8 mouse cellular contexts compared by ENCODE assay signal in genomic region chr6:124805341-124806321, GRCm38 (mm10). TPM values are rescaled to one million over a fixed set of nuclear protein-coding genes. Genes with fewer than 3 reads are reported as not detected.
DNase-seq lines count a peak whose midpoint lies in the region; ATAC-seq lines count a peak whose summit lies in the region.

No protein-coding gene starts in this region.

- peak; percentile 73 for ATAC-seq in erythroid progenitor cell, adult 5-6 weeks (replicated peaks; ENCODE audit: low FRiP score, poor library complexity, severe bottlenecking)
- peak; percentile 82 for ATAC-seq in heart, embryonic 13.5 days (ENCODE audit: extremely low read depth, insufficient number of reproducible peaks, low FRiP score, low TSS enrichment)
- peak; percentile 69 for ATAC-seq in liver, embryonic 13.5 days (ENCODE audit: low read depth)
- peak; percentile 85 for ATAC-seq in stomach, embryonic 16.5 days (ENCODE audit: insufficient read depth, low FRiP score)

- 2% methylated on average over 34 of the region's 34 CpGs for WGBS in heart, embryonic 13.5 days
- 4% methylated on average over 34 of the region's 34 CpGs for WGBS in liver, embryonic 13.5 days (ENCODE audit: insufficient replicate concordance)
- WGBS in stomach, embryonic 16.5 days = 1% methylated on average over 34 of the region's 34 CpGs

- H3K4me1 ChIP-seq in heart, embryonic 13.5 days = peaks cover 46% of the 10 kb centered on the region
- H3K4me1 ChIP-seq in liver, embryonic 13.5 days (replicated peaks) = peaks cover 69% of the 10 kb centered on the region
- H3K4me1 ChIP-seq in stomach, embryonic 16.5 days (ENCODE audit: control insufficient read depth, insufficient read depth, low read length) = peaks cover 21% of the 10 kb centered on the region

- H3K9me3 ChIP-seq in heart, embryonic 13.5 days = no peaks in the 10 kb centered on the region
- H3K9me3 ChIP-seq in liver, embryonic 13.5 days (replicated peaks) = no peaks in the 10 kb centered on the region
- no peaks in the 10 kb centered on the region for H3K9me3 ChIP-seq in stomach, embryonic 16.5 days (replicated peaks; ENCODE audit: control insufficient read depth, low read length)

- H3K27ac ChIP-seq in heart, embryonic 13.5 days (replicated peaks) = peak overlapping the region; percentile 93
- H3K27ac ChIP-seq in liver, embryonic 13.5 days = peak overlapping the region; percentile 89
- peak overlapping the region; percentile 98 for H3K27ac ChIP-seq in stomach, embryonic 16.5 days (ENCODE audit: low read length)

- peak; percentile 87 for DNase-seq in CD4-positive helper T cell, adult 2 months (ENCODE audit: low read depth, low spot score)
- DNase-seq in brain, embryonic 18.5 days (ENCODE audit: low read depth, low spot score) = peak; percentile 86
- peak; percentile 96 for DNase-seq in kidney, postnatal 14 days
- peak; percentile 90 for DNase-seq in liver, embryonic 13.5 days
- peak; percentile 91 for DNase-seq in neural tube, embryonic 10.5 days (ENCODE audit: extremely low spot score, low spot score)

- H3K36me3 ChIP-seq in heart, embryonic 13.5 days = peaks cover 8% of the 10 kb centered on the region
- peaks cover 10% of the 10 kb centered on the region for H3K36me3 ChIP-seq in liver, embryonic 13.5 days
- no peaks in the 10 kb centered on the region for H3K36me3 ChIP-seq in stomach, embryonic 16.5 days (ENCODE audit: control insufficient read depth, insufficient read depth, low read length)

- no peaks in the 10 kb centered on the region for H3K27me3 ChIP-seq in heart, embryonic 13.5 days (replicated peaks)
- no peaks in the 10 kb centered on the region for H3K27me3 ChIP-seq in liver, embryonic 13.5 days
- H3K27me3 ChIP-seq in stomach, embryonic 16.5 days (ENCODE audit: control insufficient read depth, insufficient read depth, low read length) = no peaks in the 10 kb centered on the region

- H3K9ac ChIP-seq in heart, embryonic 13.5 days = peak overlapping the region; percentile 80
- peak overlapping the region; percentile 68 for H3K9ac ChIP-seq in liver, embryonic 13.5 days
- peak overlapping the region; percentile 72 for H3K9ac ChIP-seq in stomach, embryonic 16.5 days (ENCODE audit: low read length)

- H3K4me2 ChIP-seq in heart, embryonic 13.5 days = peak overlapping the region; percentile 78
- peak overlapping the region; percentile 83 for H3K4me2 ChIP-seq in liver, embryonic 13.5 days
- H3K4me2 ChIP-seq in stomach, embryonic 16.5 days (ENCODE audit: low read depth, low read length) = peak overlapping the region; percentile 77

- H3K4me3 ChIP-seq in heart, embryonic 13.5 days = peak overlapping the region; percentile 60
- peak overlapping the region; percentile 63 for H3K4me3 ChIP-seq in liver, embryonic 13.5 days (replicated peaks)
- peak overlapping the region; percentile 56 for H3K4me3 ChIP-seq in stomach, embryonic 16.5 days (replicated peaks; ENCODE audit: low read length)

RNA-seq across cellular contexts. Expression of gene Spsb2, which starts 2.8 kb away (rescaled TPM):
- total RNA-seq in erythroid progenitor cell, adult 5-6 weeks (2015; ENCODE audit: low replicate concordance) = 3.4 and 9.7 TPM in 2 replicates
- 7.6 and 8.2 TPM in 2 replicates for total RNA-seq in erythroid progenitor cell, adult 5-6 weeks (2017; ENCODE audit: low replicate concordance)
- polyA plus RNA-seq in heart, embryonic 13.5 days (2015; fragmentation: Nextera tagmentation; extraction: Ambion mirVana) = 8.4 and 10.9 TPM in 2 replicates
- 8.6 and 9.6 TPM in 2 replicates for polyA plus RNA-seq in liver, embryonic 13.5 days (2015; fragmentation: Nextera tagmentation; extraction: Ambion mirVana)
- 14.8 and 15.1 TPM in 2 replicates for polyA plus RNA-seq in stomach, embryonic 16.5 days (2015; fragmentation: Nextera tagmentation; extraction: Ambion mirVana)

RNA-seq across cellular contexts. Expression of gene Tpi1, which starts 8.5 kb away (rescaled TPM):
- total RNA-seq in erythroid progenitor cell, adult 5-6 weeks (2015; ENCODE audit: low replicate concordance) = 19.1 and 64.1 TPM in 2 replicates
- total RNA-seq in erythroid progenitor cell, adult 5-6 weeks (2017; ENCODE audit: low replicate concordance) = 17.7 and 17.9 TPM in 2 replicates
- 1,248 and 1,451 TPM in 2 replicates for polyA plus RNA-seq in heart, embryonic 13.5 days (2015; fragmentation: Nextera tagmentation; extraction: Ambion mirVana)
- polyA plus RNA-seq in liver, embryonic 13.5 days (2015; fragmentation: Nextera tagmentation; extraction: Ambion mirVana) = 461 and 495 TPM in 2 replicates
- 938 and 959 TPM in 2 replicates for polyA plus RNA-seq in stomach, embryonic 16.5 days (2015; fragmentation: Nextera tagmentation; extraction: Ambion mirVana)

RNA-seq across cellular contexts. Expression of gene Usp5, which starts 23.7 kb away (rescaled TPM):
- total RNA-seq in erythroid progenitor cell, adult 5-6 weeks (2015; ENCODE audit: low replicate concordance) = 35.6 and 60.5 TPM in 2 replicates
- 41.2 and 53.1 TPM in 2 replicates for total RNA-seq in erythroid progenitor cell, adult 5-6 weeks (2017; ENCODE audit: low replicate concordance)
- 98.3 and 101 TPM in 2 replicates for polyA plus RNA-seq in heart, embryonic 13.5 days (2015; fragmentation: Nextera tagmentation; extraction: Ambion mirVana)
- polyA plus RNA-seq in liver, embryonic 13.5 days (2015; fragmentation: Nextera tagmentation; extraction: Ambion mirVana) = 63.5 and 67.5 TPM in 2 replicates
- 128 and 139 TPM in 2 replicates for polyA plus RNA-seq in stomach, embryonic 16.5 days (2015; fragmentation: Nextera tagmentation; extraction: Ambion mirVana)

RNA-seq across cellular contexts. Expression of gene Cdca3, which starts 23.7 kb away (rescaled TPM):
- total RNA-seq in erythroid progenitor cell, adult 5-6 weeks (2015; ENCODE audit: low replicate concordance) = 529 and 565 TPM in 2 replicates
- 409 and 459 TPM in 2 replicates for total RNA-seq in erythroid progenitor cell, adult 5-6 weeks (2017; ENCODE audit: low replicate concordance)
- polyA plus RNA-seq in heart, embryonic 13.5 days (2015; fragmentation: Nextera tagmentation; extraction: Ambion mirVana) = 123 and 132 TPM in 2 replicates
- 202 and 204 TPM in 2 replicates for polyA plus RNA-seq in liver, embryonic 13.5 days (2015; fragmentation: Nextera tagmentation; extraction: Ambion mirVana)
- 129 and 138 TPM in 2 replicates for polyA plus RNA-seq in stomach, embryonic 16.5 days (2015; fragmentation: Nextera tagmentation; extraction: Ambion mirVana)

RNA-seq across cellular contexts. Expression of gene Lrrc23, which starts 26.1 kb away (rescaled TPM):
- total RNA-seq in erythroid progenitor cell, adult 5-6 weeks (2015; ENCODE audit: low replicate concordance) = not detected in 2 replicates
- total RNA-seq in erythroid progenitor cell, adult 5-6 weeks (2017; ENCODE audit: low replicate concordance) = not detected in 2 replicates
- polyA plus RNA-seq in heart, embryonic 13.5 days (2015; fragmentation: Nextera tagmentation; extraction: Ambion mirVana) = 0.09 TPM in 1 of 2 replicates, not detected in the other
- polyA plus RNA-seq in liver, embryonic 13.5 days (2015; fragmentation: Nextera tagmentation; extraction: Ambion mirVana) = not detected in 2 replicates
- polyA plus RNA-seq in stomach, embryonic 16.5 days (2015; fragmentation: Nextera tagmentation; extraction: Ambion mirVana) = 0.53 and 0.65 TPM in 2 replicates

Comparison
In these comparisons a context has a peak if more than half of its experiments do, and no peak if none do; other contexts are left out.
1. Peak in every context shown above with its lines: DNase-seq, ATAC-seq, H3K4me3 ChIP-seq and H3K27ac ChIP-seq.